Mouse (Mus musculus) kidney, postnatal 4 days (tissue): ENCODE data around the gene Zkscan14.
"Not testable (repeated sequence)": the region's sequence is repeated elsewhere in the genome, so short reads cannot be mapped to it uniquely, and the experiment has no call there.

Experiments
- DNase-seq, 2 experiments: peaks; one replicate each; pipeline ENCODE4 v3.0.0; 2021; ENCODE audit warnings: mixed read lengths in 2 of 2

Gene Zkscan14

DNA sequence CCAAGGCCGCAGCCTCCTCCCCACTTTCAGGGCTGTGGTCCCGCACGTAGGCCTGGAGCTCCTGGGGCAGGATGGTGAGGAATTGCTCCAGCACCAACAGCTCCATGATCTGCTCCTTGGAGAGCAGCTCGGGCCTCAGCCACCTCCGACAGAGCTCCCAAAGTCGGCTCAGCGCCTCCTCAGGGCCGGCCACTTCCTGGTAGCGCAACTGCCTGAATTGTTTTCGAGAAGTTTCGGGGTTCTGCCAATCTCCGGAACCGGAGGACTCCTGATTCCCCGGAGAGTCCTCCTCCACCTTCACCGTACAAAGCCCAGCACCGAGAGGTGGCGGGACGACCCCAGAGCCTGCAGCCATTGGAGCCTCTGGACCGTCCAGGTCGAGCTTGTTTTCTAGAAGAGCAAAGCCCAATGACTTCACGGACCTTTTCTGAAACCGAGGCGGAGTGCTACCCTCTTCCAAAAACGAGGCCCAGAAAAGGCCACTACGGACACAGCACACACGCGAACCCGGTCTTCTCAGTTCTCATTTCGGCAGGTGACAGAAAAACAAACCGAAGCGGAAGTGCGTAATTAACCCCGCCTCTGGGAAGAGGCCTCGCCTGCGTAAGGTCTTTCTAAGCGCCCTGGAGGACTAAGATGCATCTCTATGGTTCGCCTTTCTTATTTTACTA, at the start of gene Zkscan14:
Gene Zkscan14 (minus strand): TSS at position 548 of the 671 bp plus-strand sequence.
- DNase-seq = peak; percentile 77 to 84

DNA sequence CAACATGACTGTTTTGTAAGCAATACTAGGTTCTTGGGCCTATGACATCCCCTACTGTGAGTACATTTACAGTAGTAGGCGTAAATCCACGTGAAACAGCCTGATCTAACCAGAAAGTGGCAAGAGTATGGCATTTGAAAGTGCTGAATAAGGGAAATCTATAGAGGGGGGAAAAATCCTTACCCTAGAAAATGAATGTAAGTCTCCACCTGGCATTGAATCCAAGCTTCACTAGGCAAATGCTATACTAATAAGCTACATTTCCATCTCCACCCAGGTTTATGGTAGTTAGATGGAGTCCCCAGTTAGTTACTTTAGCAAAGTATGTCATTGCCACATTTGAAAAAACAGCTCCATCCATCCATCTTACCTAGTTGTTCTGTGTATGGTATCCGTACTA, 47.9 kb upstream of the Zkscan14 start:
- no peak for DNase-seq

DNA sequence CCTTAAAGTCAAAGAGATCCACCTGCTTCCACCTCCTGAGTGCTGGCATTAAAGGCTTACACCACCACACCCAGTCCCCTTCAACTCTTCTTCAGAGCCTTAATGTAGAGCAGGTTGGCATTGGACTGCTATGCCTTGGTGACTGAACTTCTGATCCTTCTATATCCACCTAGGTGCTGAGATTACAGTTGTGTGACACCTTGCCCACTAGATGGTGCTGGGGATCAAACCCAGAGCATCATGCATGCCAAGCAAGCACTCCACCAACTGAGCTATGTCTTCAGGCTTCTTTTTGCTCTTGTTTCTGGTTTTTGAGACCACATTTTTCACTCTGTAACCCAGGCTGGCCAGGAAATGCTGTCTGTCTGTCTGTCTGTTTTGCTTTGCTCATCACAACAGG, 33.0 kb upstream of the Zkscan14 start:
- DNase-seq = peak; percentile 28 to 46

DNA sequence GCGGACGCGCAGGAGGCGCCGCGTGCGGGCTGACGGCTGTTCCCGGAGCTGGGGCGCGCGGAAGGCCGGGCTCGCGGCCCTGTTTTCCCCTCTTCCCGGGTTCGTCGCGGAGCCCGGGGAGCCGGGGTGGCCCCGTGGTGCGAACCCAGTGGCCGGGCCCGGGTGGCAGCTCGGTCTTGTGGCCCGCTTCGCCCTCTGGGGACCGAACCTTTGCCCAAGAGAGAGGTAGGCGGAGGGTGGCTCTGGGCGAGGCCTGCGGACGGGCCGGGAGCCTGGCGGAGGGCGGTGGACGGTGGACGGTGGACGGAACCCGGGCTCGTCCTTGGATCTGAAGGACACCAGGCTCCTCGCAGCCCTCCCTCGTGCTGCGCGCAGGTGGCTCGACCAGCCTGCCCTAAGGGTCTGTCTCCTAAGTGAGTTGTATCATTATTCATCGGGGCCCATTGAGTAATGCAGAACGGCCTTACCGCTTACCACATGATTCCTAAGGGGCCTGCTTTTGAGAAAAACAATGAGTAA, 30.3 kb upstream of the Zkscan14 start:
- DNase-seq = no peak

- DNase-seq = peak; percentile 97 to 98
Measured at GRCm38 (mm10) chr5:145231367-145231871, 29.8 kb upstream of the Zkscan14 start, which contains the start of gene Zfp655. Gene Zfp655 (plus strand): TSS chr5:145231715.

GRCm38 (mm10) chr5:145230641-145231040, 29.0 kb upstream of the Zkscan14 start:
- DNase-seq = peak in 1 of 2 experiments; percentile 9

- not testable (repeated sequence) for DNase-seq
Measured at GRCm38 (mm10) chr5:145229283-145229682, 27.6 kb upstream of the Zkscan14 start.

DNA sequence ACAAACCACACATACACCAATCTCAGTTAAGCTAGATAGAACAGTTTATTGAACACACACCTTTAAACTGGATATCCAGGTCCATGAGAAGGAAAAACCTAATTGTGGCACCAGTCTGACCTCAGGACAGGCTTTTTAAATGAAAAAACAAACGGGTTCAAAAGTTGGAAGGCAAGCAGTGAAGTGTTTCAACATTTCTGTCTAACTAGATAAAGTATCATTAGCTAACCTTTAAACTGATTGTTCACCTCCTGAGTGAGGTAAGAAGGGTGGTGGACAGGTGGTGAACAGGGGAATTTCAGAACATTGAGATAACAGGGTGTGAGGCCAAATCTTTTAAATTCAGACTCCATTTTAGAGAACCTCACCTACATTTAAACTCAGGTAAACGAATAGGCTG, 24.8 kb upstream of the Zkscan14 start:
- no peak for DNase-seq

DNA sequence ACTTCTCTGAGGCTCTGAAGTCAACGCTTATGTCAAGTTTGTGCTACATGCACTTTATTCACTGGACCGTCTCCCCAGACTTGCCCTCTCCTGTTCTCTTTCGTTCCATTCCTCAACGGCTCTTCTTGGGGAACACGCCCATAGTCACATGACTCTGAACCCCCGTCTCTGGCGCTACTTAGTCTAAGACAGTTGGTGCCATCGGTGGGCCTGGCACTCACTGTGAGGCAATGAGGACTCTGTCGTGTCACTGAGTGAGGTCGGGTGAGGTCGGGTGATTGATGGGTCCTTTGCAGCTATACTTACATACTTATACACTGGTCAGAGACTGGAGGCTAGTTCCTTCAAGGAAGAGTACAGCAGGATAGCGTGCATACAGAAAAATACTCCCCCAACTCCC, 21.7 kb upstream of the Zkscan14 start:
- DNase-seq = no peak

DNA sequence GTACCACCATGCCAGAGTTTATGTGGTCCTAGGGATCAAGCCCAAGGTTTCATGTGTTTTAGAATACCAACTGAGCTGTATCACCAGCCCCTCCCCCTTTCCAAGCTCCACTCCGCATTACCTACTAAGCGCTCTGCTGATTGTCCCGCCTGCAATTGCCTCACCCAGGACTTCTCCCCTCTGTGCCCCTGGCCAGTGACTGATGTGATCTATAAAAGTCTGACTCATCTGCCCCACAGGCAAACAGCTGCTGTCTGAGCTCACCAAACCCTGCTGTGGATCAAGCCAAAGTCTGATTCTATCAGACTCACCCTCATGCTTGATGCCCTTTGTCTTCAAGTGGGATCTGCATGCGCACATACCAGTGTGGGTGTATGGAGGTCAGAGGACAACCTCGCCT, 21.2 kb upstream of the Zkscan14 start:
- no peak for DNase-seq

- DNase-seq = no peak
Measured at GRCm38 (mm10) chr5:145219981-145220380, 18.3 kb upstream of the Zkscan14 start.

GRCm38 (mm10) chr5:145218671-145219070, 17.0 kb upstream of the Zkscan14 start:
- no peak for DNase-seq

DNA sequence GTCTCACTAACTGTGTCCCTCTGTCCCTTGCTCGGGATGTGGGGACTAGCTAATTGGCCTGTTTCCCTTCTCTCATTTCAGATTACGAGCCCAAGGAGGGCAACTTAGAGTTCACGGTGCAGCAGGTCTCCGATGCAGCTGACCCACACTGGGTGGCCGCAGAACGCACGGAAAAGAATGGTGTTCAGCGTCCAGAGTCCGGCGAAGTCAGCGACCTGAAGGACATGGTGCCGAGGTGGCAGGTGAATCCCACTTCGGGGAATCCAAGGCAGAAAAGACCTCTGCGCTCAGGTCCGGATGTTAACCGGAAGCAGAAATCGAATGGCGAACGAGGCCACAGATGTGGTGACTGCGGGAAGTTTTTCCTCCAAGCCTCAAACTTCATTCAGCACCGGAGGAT, 16.5 kb upstream of the Zkscan14 start:
- DNase-seq = no peak

- DNase-seq = no peak
Measured at GRCm38 (mm10) chr5:145217746-145218145, 16.1 kb upstream of the Zkscan14 start.

- DNase-seq = no peak
Measured at GRCm38 (mm10) chr5:145214679-145215078, 13.0 kb upstream of the Zkscan14 start.

- no peak for DNase-seq
Measured at GRCm38 (mm10) chr5:145213505-145213904, 11.8 kb upstream of the Zkscan14 start.

GRCm38 (mm10) chr5:145212216-145212615, 10.5 kb upstream of the Zkscan14 start:
- no peak for DNase-seq

DNA sequence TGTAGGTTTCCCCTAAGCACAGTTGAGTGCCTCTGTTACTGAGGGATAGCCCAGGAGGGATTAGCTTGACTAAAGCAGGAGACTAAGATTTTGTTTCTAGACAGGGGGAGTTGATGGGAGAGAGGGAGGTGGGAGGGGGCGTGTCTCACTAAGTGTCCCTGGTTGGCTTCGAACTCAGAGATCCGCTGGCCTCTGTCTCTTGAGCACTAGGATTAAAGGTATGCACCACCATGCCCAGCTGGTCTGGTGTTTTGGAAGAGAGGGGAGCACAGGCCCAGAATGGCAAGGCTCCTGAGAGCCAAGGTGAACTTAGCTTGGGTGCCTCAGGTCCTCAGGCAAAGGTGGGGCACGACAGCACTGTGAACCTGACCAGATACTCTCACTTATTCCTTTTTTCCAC, 9.7 kb upstream of the Zkscan14 start:
- no peak for DNase-seq

GRCm38 (mm10) chr5:145208391-145208790, 6.7 kb upstream of the Zkscan14 start:
- DNase-seq = not testable (repeated sequence)

DNA sequence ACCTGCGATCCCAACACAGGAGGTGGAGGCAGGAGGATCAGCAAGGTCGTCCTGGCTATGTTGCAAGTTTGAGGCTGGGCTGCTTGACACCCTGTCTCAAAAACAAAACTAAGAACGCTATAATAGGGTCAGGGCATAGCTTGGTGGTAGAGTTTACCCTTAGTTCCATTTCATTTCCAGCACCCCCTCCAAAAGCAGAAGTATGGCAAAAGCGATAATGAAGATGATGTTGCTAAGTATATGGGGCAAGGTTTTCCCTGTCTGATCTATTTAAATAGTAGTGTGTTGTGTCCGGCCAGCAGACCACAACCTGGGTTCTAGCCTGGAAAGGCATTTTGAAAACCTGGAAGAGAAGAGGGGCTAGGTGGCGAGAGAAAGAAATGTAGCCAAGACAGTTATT, 6.3 kb upstream of the Zkscan14 start:
- no peak for DNase-seq

DNA sequence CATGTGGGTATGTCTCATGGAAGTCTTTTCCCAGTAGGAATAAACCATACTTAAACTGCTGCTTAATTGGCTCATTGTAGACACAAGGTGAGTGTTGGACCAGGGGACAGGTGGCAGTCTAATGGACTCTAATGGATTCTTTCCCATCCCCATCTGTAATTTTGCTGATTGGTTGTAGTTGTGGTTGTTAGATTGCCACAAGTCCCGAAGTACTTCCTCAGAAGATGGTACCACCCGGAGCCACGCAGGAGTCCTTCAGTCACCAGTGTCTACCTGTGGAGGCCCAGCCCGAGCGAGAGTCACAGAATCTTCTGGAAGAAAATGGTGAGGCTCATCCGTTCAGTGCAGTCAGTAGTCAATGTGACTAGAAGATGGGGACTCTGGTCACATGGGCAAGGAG, 5.7 kb upstream of the Zkscan14 start:
- no peak for DNase-seq

- DNase-seq = peak in 1 of 2 experiments; percentile 17
Measured at GRCm38 (mm10) chr5:145205041-145205440, 3.4 kb upstream of the Zkscan14 start.

- peak; percentile 99 for DNase-seq
Measured at GRCm38 (mm10) chr5:145203936-145204691, 2.4 kb upstream of the Zkscan14 start, which contains the start of gene Zkscan5. Gene Zkscan5 (plus strand): TSS chr5:145204562.

DNA sequence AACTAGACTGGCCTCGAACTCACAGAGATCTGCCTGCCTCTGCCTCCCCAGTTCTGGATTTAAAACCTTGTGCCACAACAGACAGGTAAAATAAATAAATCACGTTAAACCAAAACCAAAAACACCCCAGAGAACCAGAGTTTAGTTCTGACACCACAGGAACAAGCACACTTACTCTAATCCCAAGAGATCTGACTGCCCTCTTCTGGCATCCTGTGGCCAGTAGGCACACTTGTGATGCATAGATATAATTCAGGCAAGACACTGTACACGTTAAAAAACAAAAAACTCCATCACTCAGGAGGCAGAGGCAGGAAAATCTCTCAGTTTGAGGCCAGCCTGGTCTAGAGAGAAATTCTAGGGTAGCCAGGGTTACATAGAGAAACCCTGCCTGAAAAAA, 778 bp upstream of the Zkscan14 start:
- DNase-seq = no peak
